Mouse (Mus musculus) embryonic fibroblast, embryonic 13.5 days (primary cell): Measurements from ENCODE around the gene Ptcd1. TPM values are rescaled to one million over a fixed set of nuclear protein-coding genes. Genes with fewer than 3 reads are reported as not detected.

Experiments used
- H3K27ac ChIP-seq: 2 replicates; pipeline ENCODE4 v1.5.1; 2012; ENCODE audit warnings: low read length, control low read depth, inconsistent platforms; ENCODE audit not compliant: insufficient read depth
- H3K4me1 ChIP-seq: 2 replicates; pipeline ENCODE4 v1.6.1; 2011; ENCODE audit warnings: low read length; ENCODE audit not compliant: control insufficient read depth, insufficient read depth
- H3K4me3 ChIP-seq: 2 replicates; pipeline ENCODE4 v1.5.1; 2011; ENCODE audit warnings: mild to moderate bottlenecking, control low read depth, low read length; ENCODE audit not compliant: insufficient read depth
- CTCF ChIP-seq: IDR thresholded peaks from 2 replicates; pipeline ENCODE4 v1.5.1; 2011; ENCODE audit warnings: mild to moderate bottlenecking, control low read depth, low read length, moderate library complexity, borderline replicate concordance; ENCODE audit not compliant: insufficient read depth
- POLR2A ChIP-seq: IDR thresholded peaks from 2 replicates; pipeline ENCODE4 v1.6.1; 2011; ENCODE audit warnings: low read depth, mild to moderate bottlenecking, control low read depth, low read length, moderate library complexity
- polyA plus RNA-seq: library from polyadenylated mRNA; stranded (reverse); fragments of >200 nt; gene quantifications from 2 replicates; pipeline ENCODE4 v1.2.4, GENCODE M21; 2011; ENCODE audit warnings: low read depth; ENCODE audit not compliant: missing spikeins, insufficient read length

Ptcd1 gene
- polyA plus RNA-seq, 1 experiment = 10.0 TPM

GRCm38 (mm10) chr5:145100960-145101359 lies 65.9 kb downstream of the Ptcd1 start:
- no peak overlapping the region for H3K27ac ChIP-seq
- TF ChIP-seq CTCF (no peak), POLR2A (no peak)
- no peak overlapping the region for H3K4me3 ChIP-seq
- H3K4me1 ChIP-seq = 0 out of 2 replicates have a peak, but pooled peaks cover 2% of the 10 kb centered on the region

GRCm38 (mm10) chr5:145098340-145098821 lies 68.5 kb downstream of the Ptcd1 start:
- H3K27ac ChIP-seq = no peak overlapping the region
- 0 out of 2 replicates have a peak, but pooled peaks cover 2% of the 10 kb centered on the region for H3K4me1 ChIP-seq
- TF ChIP-seq POLR2A (no peak), CTCF (no peak)
- no peak overlapping the region for H3K4me3 ChIP-seq

Other genes with a start within 250 kb of the Ptcd1 start
- gene Smurf1, start 201.3 kb downstream of the Ptcd1 start, polyA plus RNA-seq = 37.1 and 42.5 TPM in 2 replicates
- gene Gm4871, start 134.4 kb downstream of the Ptcd1 start, polyA plus RNA-seq = not detected in 2 replicates
- not detected in 2 replicates for gene 1700018F24Rik, start 124.1 kb downstream of the Ptcd1 start, polyA plus RNA-seq
- 103 and 109 TPM in 2 replicates for gene Arpc1a, start 83.3 kb downstream of the Ptcd1 start, polyA plus RNA-seq
- gene Kpna7, start 83.1 kb downstream of the Ptcd1 start, polyA plus RNA-seq = not detected in 2 replicates
- 328 and 384 TPM in 2 replicates for gene Arpc1b, start 52.9 kb downstream of the Ptcd1 start, polyA plus RNA-seq
- 144 and 168 TPM in 2 replicates for gene Pdap1, start 26.9 kb downstream of the Ptcd1 start, polyA plus RNA-seq
- gene Bud31, start 26.7 kb downstream of the Ptcd1 start, polyA plus RNA-seq = 174 and 194 TPM in 2 replicates
- 15.1 and 20.1 TPM in 2 replicates for gene Cpsf4, start 105 bp upstream of the Ptcd1 start, polyA plus RNA-seq
- 218 and 245 TPM in 2 replicates for gene Atp5j2, start 25.0 kb upstream of the Ptcd1 start, polyA plus RNA-seq
- gene Zkscan14, start 34.8 kb upstream of the Ptcd1 start, polyA plus RNA-seq = 3.0 and 3.3 TPM in 2 replicates
- gene Zkscan5, start 37.5 kb upstream of the Ptcd1 start, polyA plus RNA-seq = 7.6 and 10.4 TPM in 2 replicates
- 28.8 and 34.4 TPM in 2 replicates for gene Zfp655, start 64.6 kb upstream of the Ptcd1 start, polyA plus RNA-seq
- gene Zscan25, start 113.4 kb upstream of the Ptcd1 start, polyA plus RNA-seq = 7.2 and 8.1 TPM in 2 replicates
- gene Cyp3a57, start 178.2 kb upstream of the Ptcd1 start, polyA plus RNA-seq = not detected in 2 replicates